Mouse (Mus musculus): ENCODE results near the gene Tril.

DNA sequence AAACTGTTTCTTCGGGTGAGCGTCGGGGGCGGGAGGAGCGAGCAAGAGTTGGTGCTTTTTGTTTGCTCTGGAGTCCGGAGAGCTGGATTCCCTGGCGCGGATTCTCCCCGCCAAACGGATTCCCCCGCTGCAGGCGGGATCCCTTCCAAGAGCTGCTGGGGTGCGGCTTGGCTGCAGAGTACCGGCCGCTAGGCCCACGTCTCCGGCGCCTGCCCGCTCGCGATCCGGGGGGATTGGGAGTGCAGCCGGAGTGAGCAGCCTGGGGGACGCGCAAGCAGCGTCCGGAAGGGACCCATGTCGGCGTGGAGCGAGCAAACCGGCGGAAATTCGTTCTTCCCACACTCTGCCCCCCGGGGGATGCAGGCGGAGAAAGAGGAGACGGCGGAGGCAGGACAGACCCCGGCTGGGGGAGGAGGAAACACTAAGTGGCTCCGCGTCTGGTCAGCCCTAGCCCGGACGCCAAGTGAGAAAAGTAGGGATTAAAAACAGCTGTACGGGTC is at the start of gene Tril:
- TF ChIP-seq FLI1 (IDR thresholded peaks at IDR 0.05; ENCODE audit: low read length), result no peak
- TF ChIP-seq GATA1 (IDR thresholded peaks at IDR 0.05; ENCODE audit: borderline replicate concordance, low read length), result no peak

Measured in megakaryocyte, embryonic 14.5 days (primary cell).